Mouse (Mus musculus) heart, embryonic 15.5 days (tissue): ENCODE data around the gene Nhs. TPM values are rescaled to one million over a fixed set of nuclear protein-coding genes. Genes with fewer than 3 reads are reported as not detected.

Source experiments
- ATAC-seq: fragments of 200-750 bp; cut with Nextera tagmentation; replicated peaks from 2 replicates; pipeline ENCODE4 v1.8.0; 2017; ENCODE audit warnings: low read depth, moderate TSS enrichment; ENCODE audit not compliant: insufficient number of reproducible peaks, insufficient read depth, low FRiP score
- H3K27ac ChIP-seq: fragments of 300-500 bp; sonication (generic); 2 replicates; pipeline ENCODE4 v1.5.1; 2015; ENCODE audit warnings: mild to moderate bottlenecking, inconsistent platforms
- H3K27me3 ChIP-seq: fragments of 300-500 bp; sonication (generic); 2 replicates; pipeline ENCODE4 v1.6.1; 2015; ENCODE audit warnings: inconsistent platforms
- H3K36me3 ChIP-seq: fragments of 300-500 bp; sonication (generic); 2 replicates; pipeline ENCODE4 v1.6.1; 2015; ENCODE audit warnings: mild to moderate bottlenecking, inconsistent platforms
- H3K4me1 ChIP-seq: fragments of 300-500 bp; sonication (generic); replicated peaks from 2 replicates; pipeline ENCODE4 v1.6.1; 2015; ENCODE audit warnings: inconsistent platforms
- H3K4me2 ChIP-seq: fragments of 300-500 bp; sonication (generic); 2 replicates; pipeline ENCODE4 v1.6.1; 2015; ENCODE audit warnings: inconsistent platforms, mild to moderate bottlenecking, moderate library complexity
- H3K4me3 ChIP-seq: fragments of 300-500 bp; sonication (generic); 2 replicates; pipeline ENCODE4 v1.5.1; 2015; ENCODE audit warnings: mild to moderate bottlenecking, inconsistent platforms
- H3K9ac ChIP-seq: fragments of 300-500 bp; sonication (generic); 2 replicates; pipeline ENCODE4 v1.6.1; 2015; ENCODE audit warnings: mild to moderate bottlenecking, inconsistent platforms
- H3K9me3 ChIP-seq: fragments of 300-500 bp; sonication (generic); replicated peaks from 2 replicates; pipeline ENCODE4 v1.6.1; 2016; ENCODE audit warnings: inconsistent platforms
- WGBS: fragments of 180-500 bp; shearing (Covaris S2); methylation state at CpG from one replicate; pipeline ENCODE4 v1.1.7; 2015; ENCODE audit warnings: mixed read lengths; 5-methylcytosine and 5-hydroxymethylcytosine counted together
- polyA plus RNA-seq: library from polyadenylated mRNA; unstranded; fragments of >200 nt; fragmentation: Nextera tagmentation; extraction: Ambion mirVana; gene quantifications from 2 replicates; pipeline ENCODE4 v1.2.1, GENCODE M21; 2015

Gene Nhs
- polyA plus RNA-seq, 1 experiment from 2014 or later: 0.66 TPM

DNA sequence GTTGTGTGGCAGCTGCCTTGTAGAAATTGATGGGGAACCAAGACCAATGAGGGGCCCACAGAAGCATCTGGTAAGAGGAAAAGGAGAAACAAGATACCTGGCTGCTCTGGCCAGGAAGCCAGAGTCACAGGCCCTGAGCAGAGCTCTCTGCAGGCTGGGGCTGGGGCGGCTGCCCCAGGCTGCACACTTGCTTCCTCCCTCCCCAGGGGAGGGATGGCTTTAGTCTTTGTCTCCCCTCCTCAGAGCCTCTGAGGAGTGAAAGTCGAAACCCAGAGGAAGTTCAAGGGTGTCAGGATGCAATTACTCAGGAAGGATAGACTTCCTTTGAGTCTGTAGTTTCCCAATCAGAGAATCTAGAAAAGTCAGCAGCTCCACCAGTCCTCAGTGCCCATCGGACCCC, 186.0 kb downstream of the Nhs start:
- Histone ChIP-seq H3K27ac (no peak overlapping the region), H3K4me1 (peaks cover 3% of the 10 kb centered on the region; the same call in 1 of the 2 replicates), H3K9ac (no peak overlapping the region), H3K9me3 (no peaks in the 10 kb centered on the region), H3K27me3 (0 out of 2 replicates have a peak, but pooled peaks cover 2% of the 10 kb centered on the region), H3K36me3 (no peaks in the 10 kb centered on the region), H3K4me2 (no peak overlapping the region), H3K4me3 (no peak overlapping the region)
- no peak for ATAC-seq
- 55% methylated on average over 3 of the region's 3 CpGs for WGBS

DNA sequence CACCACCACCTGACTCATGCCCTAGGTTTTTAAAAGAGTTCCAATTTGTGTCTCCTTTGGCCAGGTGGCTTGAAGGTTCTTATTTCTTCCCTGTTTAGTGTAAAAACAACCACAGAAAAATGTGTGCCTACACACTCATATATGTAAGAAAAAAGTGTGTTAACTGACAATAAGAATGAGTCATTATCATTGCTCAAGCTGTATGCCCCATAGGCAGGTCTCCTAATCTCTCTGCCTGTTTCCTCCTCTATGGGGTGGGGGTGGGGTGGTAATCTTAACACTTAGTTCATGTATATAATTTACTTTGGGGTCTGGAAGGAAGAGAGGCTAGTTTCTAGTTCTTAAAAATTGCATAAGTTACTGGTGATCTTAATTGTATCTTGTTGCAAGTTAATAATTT, 186.8 kb downstream of the Nhs start:
- Histone ChIP-seq H3K9me3 (no peaks in the 10 kb centered on the region), H3K9ac (no peak overlapping the region), H3K36me3 (no peaks in the 10 kb centered on the region), H3K27me3 (no peaks in the 10 kb centered on the region), H3K4me1 (peaks cover 3% of the 10 kb centered on the region; the same call in 1 of the 2 replicates), H3K4me3 (no peak overlapping the region), H3K4me2 (no peak overlapping the region), H3K27ac (no peak overlapping the region)
- ATAC-seq: no peak

DNA sequence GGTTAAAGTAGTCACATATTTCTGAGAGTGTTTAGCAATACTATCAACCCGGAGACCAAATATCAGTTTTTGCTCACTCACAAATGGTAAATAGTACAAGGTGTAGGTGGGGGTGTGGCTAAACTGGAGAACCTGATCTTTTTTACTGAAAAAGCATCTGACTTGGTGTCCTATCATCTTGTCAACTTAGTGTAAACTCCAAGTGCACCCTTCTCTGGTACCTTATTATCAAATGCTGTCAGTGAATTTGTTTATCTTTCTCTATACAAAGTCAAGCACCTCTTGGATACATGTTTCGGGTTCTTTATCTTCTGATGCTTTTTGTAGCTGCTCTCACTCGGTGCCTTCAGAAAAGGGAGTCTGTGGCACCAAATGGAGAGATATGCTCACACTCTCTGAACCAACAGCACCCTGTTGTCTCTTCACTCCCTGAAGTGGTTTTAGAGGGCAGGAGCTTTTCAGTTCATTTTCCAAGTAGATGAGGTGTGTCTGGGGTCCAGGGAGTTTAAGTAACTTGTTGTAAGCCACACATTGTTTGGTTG, 187.5 kb downstream of the Nhs start:
- Histone ChIP-seq H3K9ac (no peak overlapping the region), H3K27me3 (no peaks in the 10 kb centered on the region), H3K4me1 (peaks cover 3% of the 10 kb centered on the region; the same call in 1 of the 2 replicates), H3K4me3 (no peak overlapping the region), H3K27ac (no peak overlapping the region), H3K4me2 (no peak overlapping the region), H3K9me3 (no peaks in the 10 kb centered on the region), H3K36me3 (no peaks in the 10 kb centered on the region)
- no peak for ATAC-seq
- 48% methylated on average over 3 of the region's 3 CpGs for WGBS

DNA sequence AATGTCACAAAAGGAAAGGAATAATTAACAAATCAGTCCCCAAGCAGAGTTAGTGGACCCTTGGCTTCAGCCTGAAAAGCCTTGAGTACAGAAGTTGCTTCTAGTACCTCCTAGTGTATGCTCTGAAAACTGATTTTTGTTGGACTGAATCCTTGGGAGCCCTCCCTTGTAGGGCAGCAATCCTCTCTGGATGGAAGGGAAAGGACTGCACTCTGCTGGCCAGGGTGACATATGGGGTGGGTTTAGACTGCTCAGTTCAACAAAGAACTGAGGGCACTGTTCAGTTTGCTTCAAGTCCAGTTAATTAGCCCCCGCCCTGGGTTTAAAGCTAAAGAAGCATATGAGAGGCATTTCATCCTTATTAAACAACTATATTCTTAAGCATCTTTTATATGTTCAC, 188.4 kb downstream of the Nhs start:
- H3K36me3 ChIP-seq: no peaks in the 10 kb centered on the region
- H3K27ac ChIP-seq: no peak overlapping the region
- peaks cover 3% of the 10 kb centered on the region; the same call in 1 of the 2 replicates for H3K4me1 ChIP-seq
- no peaks in the 10 kb centered on the region for H3K9me3 ChIP-seq
- H3K27me3 ChIP-seq: no peaks in the 10 kb centered on the region
- WGBS: 72% methylated on average over 1 of the region's 1 CpGs
- no peak overlapping the region for H3K4me3 ChIP-seq
- ATAC-seq: no peak
- no peak overlapping the region for H3K9ac ChIP-seq
- no peak overlapping the region for H3K4me2 ChIP-seq

DNA sequence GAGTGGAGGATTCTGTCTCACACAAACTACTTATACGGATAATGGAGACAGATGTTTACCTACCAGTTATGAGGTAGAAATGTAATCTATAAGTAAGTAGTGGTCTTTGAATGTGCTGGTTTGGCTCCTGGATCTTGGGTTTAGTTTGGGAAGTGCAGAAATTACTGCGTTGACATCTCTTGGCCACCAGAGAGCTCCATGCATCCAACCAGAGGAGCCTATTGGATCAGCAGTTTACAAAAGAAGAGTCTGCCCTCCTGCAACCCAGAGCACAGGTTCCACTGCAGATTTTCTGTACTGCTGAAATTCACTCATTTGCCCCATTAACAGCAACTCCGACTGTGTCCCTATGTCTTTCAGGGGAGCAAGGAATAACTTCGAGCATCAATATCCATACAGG, 191.8 kb downstream of the Nhs start:
- Histone ChIP-seq H3K4me2 (no peak overlapping the region), H3K36me3 (no peaks in the 10 kb centered on the region), H3K27me3 (peaks cover 6% of the 10 kb centered on the region; the same call in 1 of the 2 replicates), H3K9me3 (no peaks in the 10 kb centered on the region), H3K4me3 (no peak overlapping the region), H3K27ac (no peak overlapping the region), H3K4me1 (no peaks in the 10 kb centered on the region), H3K9ac (no peak overlapping the region)
- no peak for ATAC-seq
- WGBS: 30% methylated on average over 4 of the region's 4 CpGs

DNA sequence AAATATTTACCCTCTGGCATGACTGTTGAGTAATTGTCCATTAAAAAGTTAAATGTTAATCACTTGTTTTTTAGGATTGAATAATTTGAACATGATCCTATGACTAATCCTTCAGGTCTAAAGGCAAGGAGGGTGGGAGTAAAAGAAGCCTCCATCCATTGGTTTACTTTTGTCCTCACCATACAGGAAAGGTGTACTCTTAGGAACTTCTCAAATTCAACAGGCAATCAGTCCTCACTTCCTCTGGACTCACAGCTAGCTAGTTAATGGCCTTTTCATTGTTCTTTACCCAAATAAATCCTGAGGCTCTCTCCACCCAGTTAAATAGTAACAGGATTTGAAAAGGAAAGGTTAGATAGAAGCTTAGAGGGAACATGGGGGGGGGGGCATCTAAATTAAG, 196.2 kb downstream of the Nhs start:
- H3K36me3 ChIP-seq: no peaks in the 10 kb centered on the region
- H3K27ac ChIP-seq: no peak overlapping the region
- peaks cover 6% of the 10 kb centered on the region; the same call in 1 of the 2 replicates for H3K27me3 ChIP-seq
- H3K9ac ChIP-seq: no peak overlapping the region
- H3K4me2 ChIP-seq: no peak overlapping the region
- no peaks in the 10 kb centered on the region for H3K9me3 ChIP-seq
- H3K4me1 ChIP-seq: peaks cover 8% of the 10 kb centered on the region; the same call in 1 of the 2 replicates
- no peak for ATAC-seq
- H3K4me3 ChIP-seq: no peak overlapping the region

DNA sequence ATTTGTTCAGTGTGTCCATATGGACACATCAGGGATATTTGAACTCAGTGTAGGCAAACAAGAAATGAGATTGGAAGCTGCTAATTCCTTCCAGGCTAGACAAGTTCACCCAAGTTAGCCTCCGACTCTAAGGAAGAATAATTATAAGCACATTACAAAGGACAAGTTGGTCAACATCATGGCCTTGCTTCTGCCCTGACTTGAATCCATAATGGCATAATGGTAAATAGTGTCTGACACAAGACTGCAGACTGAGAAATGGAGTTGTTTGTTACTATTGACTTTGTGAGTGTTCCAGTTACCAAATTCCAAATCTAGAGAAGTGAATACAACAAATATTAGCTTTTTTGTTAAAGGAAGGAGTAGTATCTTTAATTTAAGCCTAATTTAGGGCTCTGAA, 196.7 kb downstream of the Nhs start:
- no peak overlapping the region for H3K27ac ChIP-seq
- ATAC-seq: no peak
- H3K4me3 ChIP-seq: no peak overlapping the region
- H3K4me2 ChIP-seq: no peak overlapping the region
- no peaks in the 10 kb centered on the region for H3K9me3 ChIP-seq
- no peaks in the 10 kb centered on the region for H3K36me3 ChIP-seq
- no peak overlapping the region for H3K9ac ChIP-seq
- H3K27me3 ChIP-seq: peaks cover 6% of the 10 kb centered on the region; the same call in 1 of the 2 replicates
- WGBS: 66% methylated on average over 1 of the region's 1 CpGs
- peaks cover 8% of the 10 kb centered on the region; the same call in 1 of the 2 replicates for H3K4me1 ChIP-seq

DNA sequence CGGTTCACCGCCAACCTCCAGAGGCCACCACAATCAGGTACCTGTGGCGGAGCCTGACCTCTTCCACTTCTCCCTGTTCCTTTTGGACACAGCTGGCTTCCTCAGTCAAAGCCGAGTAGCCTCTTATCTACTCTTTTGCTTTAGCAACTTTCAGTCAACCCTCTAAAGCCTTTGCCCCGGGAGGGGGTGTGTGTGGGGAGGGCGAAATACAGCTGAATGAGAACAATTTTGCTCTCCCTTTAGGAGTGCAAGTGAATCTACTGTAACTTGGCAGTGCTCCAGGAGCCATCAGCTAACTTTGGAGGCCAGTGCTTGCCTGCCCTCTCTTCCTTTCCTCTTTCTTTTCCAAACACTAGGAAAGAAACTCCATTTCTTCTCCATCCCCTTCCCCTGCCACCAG, 197.8 kb downstream of the Nhs start:
- Histone ChIP-seq H3K27me3 (peaks cover 6% of the 10 kb centered on the region; the same call in 1 of the 2 replicates), H3K4me2 (no peak overlapping the region), H3K9me3 (no peaks in the 10 kb centered on the region), H3K4me3 (no peak overlapping the region), H3K27ac (peak overlapping the region; percentile 57), H3K4me1 (peaks cover 8% of the 10 kb centered on the region; the same call in 1 of the 2 replicates), H3K36me3 (no peaks in the 10 kb centered on the region), H3K9ac (no peak overlapping the region)
- WGBS: 37% methylated on average over 6 of the region's 6 CpGs
- no peak for ATAC-seq

DNA sequence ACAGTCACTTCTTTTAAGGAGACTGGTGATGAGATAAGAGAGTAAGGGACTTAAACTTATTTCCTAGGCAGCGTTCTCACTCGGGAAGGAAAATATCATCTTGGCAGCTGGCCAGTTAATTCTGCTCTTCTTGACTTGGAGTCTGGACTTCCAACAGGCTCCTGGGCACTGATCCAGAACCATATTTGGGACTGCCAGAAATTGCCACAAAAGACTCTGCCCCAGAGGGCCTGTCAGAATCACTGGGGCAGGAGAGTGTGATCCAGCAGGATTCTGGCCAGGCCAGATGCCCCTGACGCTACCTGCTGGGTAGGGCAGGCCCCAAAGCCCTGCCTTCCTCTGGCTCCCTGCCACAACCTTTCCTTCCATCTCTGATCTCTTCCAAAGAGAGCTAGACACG, 198.4 kb downstream of the Nhs start:
- no peaks in the 10 kb centered on the region for H3K9me3 ChIP-seq
- H3K27me3 ChIP-seq: peaks cover 6% of the 10 kb centered on the region; the same call in 1 of the 2 replicates
- H3K4me2 ChIP-seq: no peak overlapping the region
- no peaks in the 10 kb centered on the region for H3K36me3 ChIP-seq
- no peak overlapping the region for H3K4me3 ChIP-seq
- H3K27ac ChIP-seq: peak overlapping the region; percentile 57
- WGBS: 25% methylated on average over 4 of the region's 4 CpGs
- H3K4me1 ChIP-seq: peaks cover 8% of the 10 kb centered on the region; the same call in 1 of the 2 replicates
- peak; percentile 35; the same call in 1 of the 2 replicates for ATAC-seq
- no peak overlapping the region for H3K9ac ChIP-seq

DNA sequence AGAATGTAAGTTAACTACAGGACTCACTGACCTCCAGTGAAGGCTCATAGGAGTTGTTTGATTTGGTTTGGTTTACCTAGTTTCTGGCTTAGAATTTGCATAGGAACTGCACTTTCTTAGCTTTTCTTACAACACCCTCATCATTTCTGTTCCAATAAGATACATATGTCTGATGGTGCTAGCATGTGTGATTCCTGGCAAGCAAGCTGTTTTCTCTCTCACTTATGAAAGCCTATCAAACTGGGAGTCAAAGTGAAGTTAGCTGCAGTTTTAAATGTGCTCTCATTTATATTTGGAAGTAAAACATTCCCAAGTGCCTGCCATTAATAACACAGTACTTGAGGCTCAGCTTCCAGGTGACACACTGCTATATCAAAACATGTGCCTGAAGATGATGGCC, 207.2 kb downstream of the Nhs start:
- H3K4me1 ChIP-seq: no peaks in the 10 kb centered on the region
- no peak overlapping the region for H3K4me2 ChIP-seq
- H3K27me3 ChIP-seq: peaks cover 4% of the 10 kb centered on the region; the same call in 1 of the 2 replicates
- H3K27ac ChIP-seq: no peak overlapping the region
- no peaks in the 10 kb centered on the region for H3K36me3 ChIP-seq
- no peak for ATAC-seq
- H3K4me3 ChIP-seq: no peak overlapping the region
- H3K9me3 ChIP-seq: no peaks in the 10 kb centered on the region
- H3K9ac ChIP-seq: no peak overlapping the region

DNA sequence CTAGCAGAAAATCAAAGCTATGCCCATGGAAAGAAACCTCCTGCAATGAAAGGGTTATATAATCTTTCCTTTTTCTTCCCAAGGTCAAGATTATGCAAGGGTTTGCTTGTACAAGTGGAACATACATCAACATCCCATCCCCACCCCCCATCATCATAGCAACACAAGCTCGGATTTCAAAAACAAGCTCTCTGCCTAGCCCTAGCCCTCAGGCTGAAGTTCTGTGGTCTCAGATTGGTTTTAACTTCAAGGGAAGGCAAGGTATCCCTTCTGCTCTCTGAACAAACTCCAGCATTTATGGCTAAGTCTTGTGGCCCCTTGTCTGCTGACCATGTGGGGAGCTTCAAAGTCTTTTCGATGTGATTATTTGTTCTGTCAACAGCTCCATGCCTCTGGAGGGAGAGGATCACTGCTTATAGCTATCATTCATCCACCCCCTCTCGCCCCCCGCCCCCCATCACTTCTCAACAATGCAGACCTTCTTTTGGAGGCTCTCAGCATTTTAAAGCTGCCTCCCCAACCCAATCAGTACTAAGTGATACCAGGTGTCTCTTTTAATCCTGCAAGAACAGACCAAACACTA, 216.3 kb downstream of the Nhs start:
- H3K4me2 ChIP-seq: no peak overlapping the region
- WGBS: 44% methylated on average over 4 of the region's 4 CpGs
- H3K4me3 ChIP-seq: no peak overlapping the region
- H3K36me3 ChIP-seq: no peaks in the 10 kb centered on the region
- H3K27me3 ChIP-seq: no peaks in the 10 kb centered on the region
- no peaks in the 10 kb centered on the region for H3K9me3 ChIP-seq
- H3K4me1 ChIP-seq: no peaks in the 10 kb centered on the region
- no peak overlapping the region for H3K9ac ChIP-seq
- H3K27ac ChIP-seq: no peak overlapping the region
- no peak for ATAC-seq

DNA sequence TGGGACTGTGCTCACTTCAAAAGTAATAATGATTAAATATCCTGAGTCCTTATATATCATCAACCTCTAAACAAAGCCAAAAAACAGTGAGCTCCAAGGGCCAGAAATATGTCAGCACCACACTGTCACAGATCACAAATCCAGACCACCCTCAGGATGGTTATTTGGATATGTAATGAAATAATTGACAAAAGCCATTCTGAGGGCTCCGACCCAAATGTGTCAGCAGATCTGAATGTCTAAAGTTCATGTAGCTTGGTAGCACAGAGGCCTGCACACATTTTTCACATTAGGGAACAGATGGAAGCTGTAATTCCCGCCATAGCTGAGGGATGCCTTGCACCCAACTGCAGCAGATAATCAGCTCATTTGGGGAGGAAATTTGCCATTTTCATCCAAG, 218.8 kb downstream of the Nhs start:
- WGBS: 61% methylated on average over 2 of the region's 2 CpGs
- no peaks in the 10 kb centered on the region for H3K9me3 ChIP-seq
- no peak overlapping the region for H3K4me3 ChIP-seq
- H3K4me1 ChIP-seq: no peaks in the 10 kb centered on the region
- H3K9ac ChIP-seq: no peak overlapping the region
- H3K27me3 ChIP-seq: peaks cover 3% of the 10 kb centered on the region; the same call in 1 of the 2 replicates
- H3K4me2 ChIP-seq: no peak overlapping the region
- no peak for ATAC-seq
- H3K27ac ChIP-seq: no peak overlapping the region
- H3K36me3 ChIP-seq: no peaks in the 10 kb centered on the region
